Mouse (Mus musculus) thymus, postnatal 4 days (tissue): ENCODE results near the gene Hspa2.

Experiments used
- DNase-seq: peaks from one replicate; pipeline ENCODE4 v3.0.0; 2021

Gene Hspa2

DNA sequence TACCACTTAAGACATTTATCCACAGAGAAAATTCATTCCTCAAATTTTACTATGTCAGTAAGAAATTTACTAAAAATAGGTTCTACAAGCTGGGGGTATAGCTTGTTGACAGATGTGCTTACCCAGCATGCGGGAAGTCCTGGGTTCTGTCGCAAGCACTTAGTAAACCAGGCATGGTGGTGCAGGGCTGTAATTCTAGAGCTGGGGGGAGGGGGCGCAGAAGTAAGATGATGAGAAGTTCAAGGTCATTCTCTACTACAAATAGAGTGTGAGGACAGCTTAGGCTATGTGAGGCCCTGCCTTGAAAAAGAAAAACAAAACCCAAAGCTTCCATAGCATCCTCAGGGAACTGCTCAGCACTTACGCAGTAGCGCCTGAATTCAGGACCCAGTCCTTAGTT, 25.4 kb upstream of the Hspa2 start:
- DNase-seq, result no peak

DNA sequence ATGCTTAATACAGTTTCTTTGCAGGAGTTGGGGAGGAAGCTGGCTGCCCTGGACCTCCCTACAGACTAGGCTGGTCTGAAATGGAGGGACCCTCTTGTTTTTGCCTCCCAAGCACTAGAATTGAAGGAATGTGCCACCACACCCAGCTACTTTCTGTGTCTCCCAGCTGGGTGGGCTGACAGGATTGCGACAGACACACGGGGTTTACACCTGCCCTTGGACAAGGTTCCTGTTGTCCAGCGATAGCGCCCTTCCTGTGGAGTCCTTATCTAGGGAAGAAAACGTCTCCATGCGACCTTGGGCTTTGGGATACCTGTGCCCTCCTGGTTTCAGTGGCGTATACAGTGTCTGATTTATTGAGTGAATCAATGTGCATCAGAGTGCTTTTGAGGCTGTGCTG, 23.8 kb upstream of the Hspa2 start:
- DNase-seq, result no peak

DNA sequence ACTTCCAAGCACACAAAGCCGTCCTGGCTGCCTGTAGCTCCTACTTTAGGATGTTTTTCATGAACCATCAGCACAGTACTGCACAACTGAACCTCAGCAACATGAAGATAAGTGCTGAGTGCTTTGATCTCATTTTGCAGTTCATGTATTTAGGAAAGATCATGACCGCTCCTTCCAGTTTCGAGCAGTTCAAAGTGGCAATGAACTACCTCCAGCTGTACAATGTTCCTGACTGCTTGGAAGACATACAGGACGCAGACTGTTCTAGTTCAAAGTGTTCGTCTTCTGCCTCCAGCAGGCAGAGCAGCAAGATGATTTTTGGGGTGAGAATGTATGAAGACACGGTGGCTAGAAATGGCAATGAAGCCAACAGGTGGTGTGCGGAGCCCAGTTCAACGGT, 18.6 kb upstream of the Hspa2 start:
- DNase-seq, result no peak

DNA sequence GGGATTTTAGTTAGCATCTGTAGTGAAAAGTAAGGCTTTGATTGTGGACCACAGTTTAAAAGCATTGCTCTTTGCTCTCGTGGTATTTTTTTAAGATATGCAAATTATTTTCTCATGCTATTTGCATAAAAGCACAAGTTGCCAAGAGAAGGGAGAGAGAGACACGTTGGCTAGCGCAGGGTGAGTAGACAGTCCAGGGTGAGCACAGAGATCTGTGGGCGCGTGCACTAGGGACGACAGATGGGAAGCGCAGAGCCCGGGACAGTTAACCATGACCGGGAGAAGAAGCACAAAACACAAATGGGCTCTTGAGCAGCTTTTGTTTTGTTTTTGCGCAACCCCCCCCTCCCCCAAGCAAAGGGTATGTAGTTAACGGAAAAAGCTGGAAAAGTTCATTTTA, 15.2 kb upstream of the Hspa2 start:
- DNase-seq, result no peak

DNA sequence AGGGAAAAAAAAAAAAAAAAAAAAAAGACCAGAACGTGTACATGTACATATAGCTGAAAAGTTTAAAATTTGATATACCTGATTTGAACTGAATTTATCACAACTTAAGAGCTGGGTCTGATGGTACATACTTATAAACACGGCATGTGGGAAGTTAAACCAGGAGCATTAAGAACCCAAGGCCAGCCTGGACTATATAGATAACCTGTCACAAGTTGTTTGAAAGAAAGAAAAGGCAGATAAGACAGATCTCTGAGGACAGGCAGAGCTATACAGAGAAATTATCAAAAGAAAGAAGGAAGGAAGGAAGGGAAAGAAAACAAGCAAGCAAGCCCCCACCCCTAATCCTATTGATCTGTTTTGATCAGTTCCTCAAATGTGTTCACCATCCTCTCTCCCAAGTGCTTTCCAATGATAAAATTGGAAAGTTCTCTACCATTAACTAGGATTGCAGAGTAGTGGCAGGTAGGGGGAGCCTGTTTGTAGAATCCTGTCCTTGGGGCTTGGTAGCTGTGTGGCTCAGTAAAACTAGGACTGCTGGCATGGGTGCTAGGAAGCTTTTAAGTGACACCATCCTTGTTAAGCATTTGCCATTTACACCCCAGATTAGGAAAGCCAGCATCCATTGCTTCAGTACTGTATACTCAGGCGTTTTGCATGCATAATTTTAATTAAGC, 12.2 kb upstream of the Hspa2 start:
- DNase-seq, result no peak

DNA sequence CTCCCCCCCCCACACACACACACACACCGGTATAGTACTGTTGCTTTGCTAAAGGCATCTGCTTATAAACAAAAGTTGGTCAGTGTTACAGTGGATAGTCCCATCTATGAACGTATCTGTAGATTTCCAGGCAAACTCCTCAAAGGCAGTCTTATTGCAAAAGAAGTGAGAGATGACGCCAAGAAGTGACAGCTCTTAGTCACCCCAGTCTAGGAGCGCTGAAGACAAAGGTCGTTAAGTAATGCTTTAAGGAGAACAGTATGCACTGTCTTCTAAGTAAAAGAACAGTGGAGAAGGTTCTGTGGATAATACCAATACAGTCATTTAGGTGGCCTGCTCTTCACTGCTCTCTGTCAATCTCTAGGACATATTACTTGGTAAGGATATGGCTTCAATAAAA, 11.0 kb upstream of the Hspa2 start:
- no peak for DNase-seq

DNA sequence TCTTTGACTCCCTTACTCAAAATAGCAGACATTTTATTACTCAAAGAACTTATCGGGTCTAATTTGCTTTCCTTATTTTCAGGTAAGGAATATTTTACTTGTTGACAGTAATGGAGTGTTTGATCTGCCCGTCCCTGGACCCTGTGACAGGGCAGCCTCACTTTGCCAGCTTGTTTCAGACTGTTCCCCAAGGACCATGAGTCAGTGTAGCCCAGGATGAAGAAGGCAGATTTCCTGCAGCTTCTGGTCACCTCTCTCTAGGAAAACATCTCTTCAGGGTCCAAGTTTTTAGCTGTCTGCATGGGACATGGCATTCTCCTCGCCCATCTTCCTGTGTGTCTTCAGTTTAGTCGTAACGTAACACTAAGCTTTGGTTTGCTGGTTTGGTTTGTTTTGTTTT, 6.7 kb upstream of the Hspa2 start:
- no peak for DNase-seq

DNA sequence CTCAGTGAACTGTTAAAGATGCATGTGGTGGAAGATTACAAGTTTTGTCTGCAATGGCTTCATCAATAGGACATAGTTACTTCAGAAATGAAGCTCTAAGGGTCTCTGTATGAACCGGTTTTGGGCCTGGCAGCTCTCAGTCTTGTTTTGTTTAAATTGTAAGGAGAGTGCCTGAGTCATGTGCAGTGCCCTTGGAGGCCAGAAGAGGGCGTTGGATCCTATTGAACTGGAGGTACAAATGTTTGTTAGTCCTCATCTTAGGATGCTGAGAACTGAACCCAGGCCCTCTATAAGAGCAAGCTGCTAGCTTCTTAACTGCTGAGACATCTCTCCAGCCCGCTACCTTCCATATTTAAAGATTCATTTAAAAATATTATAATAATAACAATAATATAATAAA, 2.3 kb upstream of the Hspa2 start:
- DNase-seq, result peak; percentile 25

DNA sequence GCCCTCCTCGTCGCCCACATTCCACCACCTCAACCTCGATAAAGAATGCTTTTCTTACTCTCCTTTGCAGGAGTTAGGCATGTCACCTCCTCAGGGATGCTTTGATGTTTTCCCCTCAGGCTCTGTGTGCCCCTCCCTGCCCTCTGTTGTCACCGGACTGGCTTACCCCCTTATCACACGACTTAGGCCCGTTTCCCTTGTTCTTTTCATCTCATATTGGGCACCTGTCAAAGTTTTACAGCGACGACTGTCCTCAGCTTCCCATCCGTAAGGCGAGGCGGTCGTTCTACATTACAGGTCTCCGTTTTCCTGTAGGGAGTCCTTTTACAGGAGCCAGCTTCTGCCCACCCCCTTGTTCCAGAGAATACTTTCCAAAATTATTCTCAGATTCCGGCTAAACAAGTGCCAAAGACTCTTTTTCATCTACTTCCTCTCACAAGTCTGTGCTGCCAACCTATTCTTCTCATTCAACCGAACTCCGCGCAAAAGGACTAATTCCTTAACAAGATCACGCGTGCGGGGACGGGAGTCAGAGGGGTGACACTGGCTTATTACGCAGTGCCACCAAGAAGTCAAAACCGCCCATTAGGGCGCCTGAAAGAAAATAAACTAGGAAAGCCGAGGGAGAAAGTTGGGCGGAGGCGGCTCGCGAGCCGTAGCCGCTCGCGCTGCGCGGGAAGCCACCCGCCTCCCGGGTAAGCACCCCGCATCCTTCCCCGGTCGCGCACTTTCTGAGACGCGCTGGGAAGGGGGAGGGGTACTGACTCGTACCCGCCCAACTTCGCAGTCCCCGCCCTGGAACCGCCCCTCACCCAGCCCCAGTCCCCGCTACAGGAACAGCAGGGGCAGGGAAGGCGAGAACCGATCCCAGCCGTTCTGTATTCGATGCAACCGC, 738 bp upstream of the Hspa2 start:
- peak; percentile 94 for DNase-seq

DNA sequence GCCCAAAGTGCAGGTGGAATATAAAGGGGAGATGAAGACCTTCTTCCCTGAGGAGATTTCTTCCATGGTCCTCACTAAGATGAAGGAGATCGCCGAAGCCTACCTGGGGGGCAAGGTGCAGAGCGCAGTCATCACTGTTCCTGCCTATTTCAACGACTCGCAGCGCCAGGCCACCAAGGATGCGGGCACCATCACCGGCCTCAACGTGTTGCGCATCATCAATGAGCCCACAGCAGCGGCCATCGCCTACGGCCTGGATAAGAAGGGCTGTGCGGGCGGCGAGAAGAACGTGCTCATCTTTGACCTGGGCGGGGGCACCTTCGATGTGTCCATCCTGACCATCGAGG, 833 bp downstream of the Hspa2 start:
- DNase-seq, result peak; percentile 40

DNA sequence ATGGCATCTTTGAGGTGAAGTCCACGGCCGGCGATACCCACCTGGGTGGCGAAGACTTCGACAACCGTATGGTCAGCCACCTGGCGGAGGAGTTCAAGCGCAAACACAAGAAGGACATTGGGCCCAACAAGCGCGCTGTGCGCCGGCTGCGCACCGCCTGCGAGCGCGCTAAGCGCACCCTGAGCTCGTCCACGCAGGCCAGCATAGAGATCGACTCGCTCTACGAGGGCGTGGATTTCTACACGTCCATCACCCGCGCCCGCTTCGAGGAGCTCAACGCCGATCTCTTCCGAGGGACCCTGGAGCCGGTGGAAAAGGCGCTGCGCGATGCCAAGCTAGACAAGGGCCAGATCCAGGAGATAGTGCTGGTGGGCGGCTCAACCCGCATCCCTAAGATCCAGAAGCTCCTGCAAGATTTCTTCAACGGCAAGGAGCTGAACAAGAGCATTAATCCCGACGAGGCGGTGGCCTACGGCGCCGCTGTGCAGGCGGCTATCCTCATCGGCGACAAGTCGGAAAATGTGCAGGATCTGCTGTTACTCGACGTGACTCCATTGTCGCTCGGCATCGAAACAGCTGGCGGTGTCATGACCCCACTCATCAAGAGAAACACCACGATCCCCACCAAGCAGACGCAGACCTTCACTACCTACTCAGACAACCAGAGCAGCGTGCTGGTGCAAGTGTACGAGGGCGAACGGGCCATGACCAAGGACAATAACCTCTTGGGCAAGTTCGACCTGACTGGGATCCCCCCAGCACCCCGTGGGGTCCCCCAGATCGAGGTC, 1.4 kb downstream of the Hspa2 start:
- peak; percentile 43 for DNase-seq

DNA sequence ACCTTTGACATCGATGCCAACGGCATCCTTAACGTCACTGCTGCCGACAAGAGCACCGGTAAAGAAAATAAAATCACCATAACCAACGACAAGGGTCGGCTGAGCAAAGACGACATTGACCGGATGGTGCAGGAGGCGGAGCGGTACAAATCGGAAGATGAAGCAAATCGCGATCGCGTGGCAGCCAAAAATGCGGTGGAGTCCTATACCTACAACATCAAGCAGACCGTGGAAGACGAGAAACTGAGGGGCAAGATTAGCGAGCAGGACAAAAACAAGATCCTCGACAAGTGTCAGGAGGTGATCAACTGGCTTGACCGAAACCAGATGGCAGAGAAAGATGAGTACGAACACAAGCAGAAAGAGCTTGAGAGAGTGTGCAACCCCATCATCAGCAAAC, 2.0 kb downstream of the Hspa2 start:
- no peak for DNase-seq

DNA sequence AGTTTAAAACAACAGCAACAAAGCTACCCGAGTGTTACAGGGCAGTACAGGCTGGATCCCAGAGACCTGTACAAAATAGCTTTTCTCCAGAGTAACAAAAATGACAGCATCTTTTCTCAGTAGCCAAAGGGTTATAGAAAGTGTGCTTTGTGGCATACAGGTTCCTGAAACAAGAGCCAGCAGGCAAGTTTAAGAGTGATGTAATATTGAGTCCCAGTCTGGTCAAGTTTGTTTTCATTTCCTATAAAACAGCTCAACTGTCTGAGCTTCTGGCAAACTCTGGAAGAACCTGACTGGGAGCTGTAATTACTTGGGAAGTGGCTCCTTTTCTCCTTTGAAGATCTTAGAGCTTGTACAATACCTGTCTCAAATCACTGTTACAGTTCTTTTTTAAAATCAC, 3.2 kb downstream of the Hspa2 start:
- no peak for DNase-seq

DNA sequence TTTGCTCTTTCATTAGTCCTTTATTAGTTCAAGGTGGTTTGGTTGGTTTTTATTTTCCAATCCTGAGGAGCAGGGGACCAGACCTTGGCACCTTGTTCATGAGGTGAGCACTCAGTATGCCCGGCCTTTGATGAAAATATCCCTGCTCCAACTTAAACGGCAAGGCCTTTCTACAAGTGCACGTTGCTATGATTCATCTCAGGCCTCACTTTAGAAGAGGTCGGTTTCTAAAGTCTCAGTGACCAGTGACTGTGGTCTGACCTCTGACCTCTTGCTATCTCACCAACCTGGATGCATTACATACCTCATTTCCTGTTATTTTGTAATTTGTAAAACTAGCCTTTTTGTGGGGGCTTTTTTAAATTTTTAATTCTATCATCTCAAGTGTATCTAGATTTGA, 5.2 kb downstream of the Hspa2 start:
- no peak for DNase-seq

DNA sequence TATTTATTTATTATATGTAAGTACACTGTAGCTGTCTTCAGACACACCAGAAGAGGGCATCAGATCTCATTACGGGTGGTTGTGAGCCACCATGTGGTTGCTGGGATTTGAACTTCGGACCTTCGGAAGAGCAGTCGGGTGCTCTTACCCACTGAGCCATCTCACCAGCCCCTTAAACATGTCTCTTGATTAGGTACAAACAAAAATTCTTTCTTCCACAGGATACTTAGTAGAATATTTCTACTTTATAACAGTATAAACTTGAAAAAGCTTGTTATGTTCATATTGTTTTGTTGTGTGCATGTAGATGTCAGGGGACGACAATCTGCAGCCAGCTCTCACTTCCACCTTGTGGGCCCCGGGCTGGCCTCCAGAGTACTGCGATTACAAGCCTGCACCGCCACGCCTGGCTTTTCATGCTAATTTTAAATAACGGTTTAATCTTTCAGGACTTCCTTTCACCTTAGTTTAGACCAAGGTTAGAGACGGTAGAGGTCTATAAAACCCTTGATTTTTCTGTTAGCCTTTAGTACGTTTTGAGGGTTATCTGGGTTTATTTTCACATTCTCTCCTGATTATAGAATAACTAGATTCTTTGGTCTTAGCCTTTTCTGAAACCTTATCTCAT, 11.5 kb downstream of the Hspa2 start:
- DNase-seq, result no peak

DNA sequence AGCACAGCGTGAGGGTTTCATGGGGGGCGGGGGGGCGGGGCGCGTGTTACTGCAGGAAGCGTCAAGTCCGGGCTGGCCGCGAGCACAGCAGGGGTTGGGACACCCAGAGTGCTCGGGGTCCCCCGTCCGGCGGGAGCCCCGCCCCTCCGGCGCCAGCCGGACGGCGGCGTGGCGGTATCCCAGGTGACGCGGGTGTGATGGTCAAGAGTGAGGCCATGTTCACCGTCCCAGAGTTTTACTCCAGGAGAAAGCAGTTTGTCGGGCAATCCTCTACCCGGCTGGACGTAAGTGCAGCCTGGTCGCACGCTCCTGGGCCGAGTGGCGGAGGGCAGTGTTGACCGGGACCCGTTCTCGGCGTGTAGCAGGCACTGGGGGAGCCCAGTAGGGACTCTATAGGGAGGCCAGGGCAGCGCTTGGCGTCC, 13.5 kb downstream of the Hspa2 start, which contains the start of gene Ppp1r36:
Ppp1r36 (plus strand) TSS at position 106 of the 422 bp plus-strand sequence.
- peak; percentile 37 for DNase-seq

DNA sequence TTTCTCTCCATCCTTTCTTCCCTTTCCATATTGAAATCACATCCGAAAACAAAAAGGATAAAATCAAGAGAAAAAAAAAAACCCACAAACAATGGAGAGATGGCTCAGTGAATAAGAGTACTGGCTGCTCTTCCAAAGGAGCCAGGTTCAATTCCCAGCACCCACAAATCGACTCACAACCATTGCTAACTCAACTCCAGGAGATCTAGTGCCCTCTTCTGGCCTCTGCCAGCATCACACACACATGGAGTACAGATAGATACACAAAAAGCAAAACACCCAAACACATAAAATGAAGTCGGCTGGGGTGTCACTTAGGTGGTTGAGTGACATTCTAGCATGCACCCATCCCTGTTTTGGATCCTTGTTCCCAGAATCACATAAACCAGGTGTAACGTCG, 14.4 kb downstream of the Hspa2 start:
- DNase-seq, result peak; percentile 14

DNA sequence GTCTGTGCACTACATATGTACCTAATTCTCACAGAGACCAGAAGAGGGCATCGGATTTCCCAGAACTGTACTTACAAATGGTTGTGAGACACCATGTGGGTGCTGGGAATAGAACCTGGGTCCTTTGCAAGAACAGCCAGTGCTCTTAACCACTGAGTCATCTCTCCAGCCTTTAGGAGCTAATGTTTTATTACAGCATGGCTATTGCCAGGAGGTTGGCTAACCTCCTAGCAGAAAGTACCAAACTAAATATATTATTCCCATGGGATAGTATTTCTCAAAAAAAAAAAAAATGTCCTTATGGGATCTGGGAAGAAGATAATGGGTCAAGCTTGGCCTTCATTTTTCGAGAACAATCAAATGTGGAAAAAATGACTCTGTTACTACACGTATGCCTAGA, 21.3 kb downstream of the Hspa2 start:
- DNase-seq, result no peak

DNA sequence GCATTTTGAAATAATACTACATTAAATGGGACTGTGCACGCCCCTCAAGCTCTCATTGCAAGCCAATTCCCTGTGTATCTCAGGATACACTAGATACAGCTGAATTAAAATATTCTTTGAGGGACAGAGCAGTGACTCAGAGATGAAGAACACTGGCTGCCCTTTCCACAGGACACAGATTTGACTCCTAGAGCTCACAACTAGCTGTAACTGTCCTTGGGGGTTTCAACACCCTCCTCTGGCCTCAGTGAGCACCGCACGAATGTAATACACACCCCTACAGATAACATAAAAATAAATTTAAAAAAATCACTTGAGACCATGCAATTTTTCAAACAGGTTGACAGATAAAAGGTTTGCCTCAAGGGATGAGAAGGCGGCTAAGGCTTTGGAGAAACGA, 23.6 kb downstream of the Hspa2 start:
- DNase-seq, result no peak

DNA sequence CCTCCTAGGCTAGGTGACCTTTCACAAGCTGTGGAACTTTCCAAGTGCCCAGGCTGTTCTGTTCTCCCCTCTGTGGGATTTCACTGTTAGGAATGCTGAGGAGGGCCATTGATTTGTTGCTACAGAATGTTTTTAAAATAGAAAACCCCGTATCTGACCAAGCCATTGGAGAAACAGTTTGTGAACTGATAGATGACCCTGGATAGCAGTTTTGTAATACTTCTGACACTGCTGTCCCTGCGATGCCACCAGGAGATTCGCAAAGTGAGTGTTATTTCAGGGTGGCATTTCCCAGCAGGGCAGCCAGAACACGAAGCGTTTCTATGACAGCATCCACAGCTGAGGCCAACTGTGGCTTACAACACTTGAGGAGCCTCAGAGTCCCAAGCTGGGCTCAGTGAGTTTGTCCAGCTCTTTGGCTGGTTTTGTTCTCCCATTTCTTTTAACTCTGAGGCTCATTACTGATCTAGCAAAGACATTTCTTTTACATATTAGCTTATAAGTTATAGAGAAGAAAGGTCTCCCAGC, 27.0 kb downstream of the Hspa2 start:
- DNase-seq, result no peak

DNA sequence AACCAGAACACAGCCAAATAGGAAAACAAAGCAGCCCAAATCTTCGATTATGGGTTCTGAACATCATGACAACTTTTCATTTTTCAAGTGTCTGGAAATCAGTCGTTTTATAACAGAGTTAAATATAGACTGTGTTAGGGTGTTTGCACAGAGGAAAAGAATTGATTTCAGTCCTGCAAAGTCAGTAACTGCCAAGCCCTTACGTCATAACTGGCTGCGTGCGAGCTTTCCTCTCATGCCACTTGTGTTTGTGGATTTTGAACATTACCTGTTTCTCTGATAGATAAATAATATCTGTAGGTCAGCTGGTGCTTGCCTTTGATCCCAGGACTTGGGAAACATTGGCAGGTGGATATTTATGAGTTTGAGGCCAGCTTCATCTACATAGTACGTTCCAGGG, 27.5 kb downstream of the Hspa2 start:
- DNase-seq, result no peak

DNA sequence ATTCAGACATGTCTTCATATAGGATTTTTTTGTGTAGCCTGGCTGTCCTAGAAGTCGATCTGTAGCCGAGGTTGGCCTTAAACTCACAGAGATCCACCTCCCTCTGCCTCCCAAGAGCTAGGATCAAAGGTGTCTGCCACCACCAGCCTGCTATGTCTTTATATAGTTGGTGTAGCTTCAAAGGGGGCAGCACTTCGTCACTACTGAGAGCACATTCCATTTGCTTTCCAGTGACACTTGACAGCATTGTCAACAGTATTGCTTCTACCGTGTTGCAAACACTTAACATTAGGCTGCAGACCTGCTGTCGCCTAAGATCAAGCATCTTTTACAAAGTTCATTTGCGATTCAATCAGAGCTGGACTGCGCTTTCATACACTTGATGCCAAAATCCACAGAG, 30.1 kb downstream of the Hspa2 start:
- DNase-seq, result no peak

DNA sequence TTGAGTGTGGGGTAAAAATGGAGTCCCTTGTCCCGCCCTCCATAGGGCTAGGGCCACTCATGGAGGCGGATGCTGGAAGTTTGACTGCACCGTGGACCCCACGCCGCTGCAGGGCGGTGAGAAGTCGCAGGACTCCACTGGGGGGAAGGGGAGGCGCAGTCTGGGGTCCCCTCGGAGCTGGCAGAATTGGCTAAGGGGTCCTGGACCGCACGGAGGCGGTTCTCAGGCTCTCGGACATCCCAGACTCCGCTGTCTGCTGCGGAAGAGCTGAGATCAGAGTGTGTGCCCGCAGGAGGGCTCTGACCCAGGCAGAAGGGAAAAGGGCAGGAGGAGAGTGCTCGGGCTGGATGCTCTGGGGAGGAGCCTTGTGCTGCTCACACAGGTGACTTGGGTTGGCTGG, 31.1 kb downstream of the Hspa2 start:
- no peak for DNase-seq
